21 mouse cellular contexts compared by ENCODE assay signal in the genomic region with DNA sequence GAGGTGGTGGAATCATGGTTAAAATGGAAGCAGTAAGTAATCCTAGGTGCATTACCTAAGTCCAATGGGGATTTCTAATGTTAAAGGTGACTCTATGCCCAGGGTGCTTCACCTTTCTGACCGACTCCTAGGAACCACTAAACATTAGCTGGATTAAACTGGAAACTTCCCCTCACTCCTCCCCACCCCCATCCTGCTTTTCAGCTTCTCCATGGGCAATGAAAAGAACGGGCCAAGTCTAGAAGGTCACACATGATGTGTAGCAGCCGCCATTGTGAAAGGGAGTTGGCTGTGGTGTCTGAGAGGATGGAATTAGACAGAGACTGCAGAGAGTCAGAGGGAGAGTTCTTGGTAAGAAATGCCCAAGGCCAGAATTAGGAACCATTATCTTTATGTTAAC.
"Had no signal": no experiment of that assay in that cellular context is flagged by ENCODE, and none has a peak within 500 bp of the region (broad histone marks: within the 10 kb centered on the region; RNA-seq: fewer than 3 reads in every experiment).

No protein-coding gene starts in this region.

- DNase-seq: gastrocnemius, adult 2 months; gastrocnemius, postnatal 10 days; gastrocnemius, postnatal 25 days; heart, adult 18-20 months; heart, postnatal 10 days; kidney, adult 11 months; kidney, adult 2 months; kidney, adult 9 months; layer of hippocampus, adult 9-11 months; layer of hippocampus, postnatal 36 days; left cerebral cortex, postnatal 4 days had no signal

- H3K9me3 ChIP-seq: heart, embryonic 10.5 days; heart, embryonic 12.5 days; hindbrain, embryonic 12.5 days; kidney, embryonic 15.5 days; limb, embryonic 13.5 days; limb, embryonic 15.5 days; liver, embryonic 12.5 days had no signal

- H3K4me3 ChIP-seq: gastrocnemius, adult 2 months; heart, embryonic 10.5 days; heart, embryonic 12.5 days; hindbrain, embryonic 12.5 days; kidney, embryonic 15.5 days; limb, embryonic 13.5 days; limb, embryonic 15.5 days; liver, embryonic 12.5 days had no signal

- H3K4me1 ChIP-seq: heart, embryonic 10.5 days; heart, embryonic 12.5 days; limb, embryonic 13.5 days; limb, embryonic 15.5 days; liver, embryonic 12.5 days had no signal

- H3K36me3 ChIP-seq: heart, embryonic 10.5 days; heart, embryonic 12.5 days; hindbrain, embryonic 12.5 days; kidney, embryonic 15.5 days; limb, embryonic 13.5 days; limb, embryonic 15.5 days; liver, embryonic 12.5 days had no signal

- H3K9ac ChIP-seq: heart, embryonic 12.5 days; hindbrain, embryonic 12.5 days; hindbrain, embryonic 14.5 days; kidney, embryonic 15.5 days; limb, embryonic 13.5 days; limb, embryonic 15.5 days; liver, embryonic 12.5 days had no signal

- H3K27ac ChIP-seq: gastrocnemius, adult 2 months; heart, embryonic 10.5 days; hindbrain, embryonic 12.5 days; hindbrain, embryonic 14.5 days; hindbrain, postnatal 0 days; kidney, embryonic 15.5 days; kidney, postnatal 0 days; limb, embryonic 13.5 days; limb, embryonic 15.5 days; liver, embryonic 12.5 days had no signal
